Mouse (Mus musculus): ENCODE measurements around the gene Gng13. TPM values are rescaled to one million over a fixed set of nuclear protein-coding genes. Genes with fewer than 3 reads are reported as not detected.
"Not testable (repeated sequence)": the region's sequence is repeated elsewhere in the genome, so short reads cannot be mapped to it uniquely, and the experiment has no call there.

The Gng13 gene
- polyA plus RNA-seq, 1 experiment from 2014 or later, result 2.1 TPM

- Histone ChIP-seq H3K9me3 (no peaks in the 10 kb centered on the region), H3K36me3 (no peaks in the 10 kb centered on the region), H3K4me2 (no peak within 1 kb of the TSS), H3K9ac (no peak within 1 kb of the TSS), H3K27ac (no peak within 1 kb of the TSS), H3K4me1 (no peaks in the 10 kb centered on the region), H3K27me3 (replicated peaks) (no peaks in the 10 kb centered on the region), H3K4me3 (replicated peaks) (no peak within 1 kb of the TSS)
- no peak for ATAC-seq (ENCODE audit: insufficient read depth, low FRiP score, low read depth)
- 65% methylated on average over 3 of the region's 3 CpGs for WGBS
Measured at GRCm38 (mm10) chr17:25735745-25736144, 18.8 kb downstream of the Gng13 start, which contains the start of gene Mslnl. Gene Mslnl (plus strand): TSS chr17:25736042.

- H3K4me3 ChIP-seq (replicated peaks), result no peak overlapping the region
- H3K9me3 ChIP-seq, result no peaks in the 10 kb centered on the region
- H3K36me3 ChIP-seq, result no peaks in the 10 kb centered on the region
- WGBS, result 79% methylated on average over 7 of the region's 7 CpGs
- H3K27ac ChIP-seq, result no peak overlapping the region
- H3K4me1 ChIP-seq, result no peaks in the 10 kb centered on the region
- no peak overlapping the region for H3K4me2 ChIP-seq
- no peak overlapping the region for H3K9ac ChIP-seq
- H3K27me3 ChIP-seq (replicated peaks), result no peaks in the 10 kb centered on the region
- ATAC-seq (ENCODE audit: insufficient read depth, low FRiP score, low read depth), result no peak
Measured at GRCm38 (mm10) chr17:25738861-25739260, 21.9 kb downstream of the Gng13 start.

GRCm38 (mm10) chr17:25741471-25741870, 24.5 kb downstream of the Gng13 start:
- H3K9me3 ChIP-seq; ATAC-seq (ENCODE audit: insufficient read depth, low FRiP score, low read depth); H3K27ac ChIP-seq; H3K4me2 ChIP-seq; H3K9ac ChIP-seq; H3K4me3 ChIP-seq (replicated peaks); H3K4me1 ChIP-seq; H3K36me3 ChIP-seq; H3K27me3 ChIP-seq (replicated peaks): not testable (repeated sequence)
- WGBS, result 73% methylated on average over 12 of the region's 12 CpGs

- H3K27ac ChIP-seq, result no peak overlapping the region
- ATAC-seq (ENCODE audit: insufficient read depth, low FRiP score, low read depth), result no peak
- H3K9me3 ChIP-seq, result no peaks in the 10 kb centered on the region
- no peaks in the 10 kb centered on the region for H3K27me3 ChIP-seq (replicated peaks)
- no peaks in the 10 kb centered on the region for H3K36me3 ChIP-seq
- H3K9ac ChIP-seq, result no peak overlapping the region
- 88% methylated on average over 9 of the region's 9 CpGs for whole genome bisulfite sequencing
- H3K4me2 ChIP-seq, result no peak overlapping the region
- H3K4me3 ChIP-seq (replicated peaks), result no peak overlapping the region
- H3K4me1 ChIP-seq, result no peaks in the 10 kb centered on the region
Measured at GRCm38 (mm10) chr17:25743831-25744230, 26.9 kb downstream of the Gng13 start.

- Histone ChIP-seq H3K9me3 (no peaks in the 10 kb centered on the region), H3K4me1 (no peaks in the 10 kb centered on the region), H3K27ac (no peak overlapping the region), H3K9ac (no peak overlapping the region), H3K4me2 (no peak overlapping the region), H3K4me3 (replicated peaks) (no peak overlapping the region), H3K36me3 (no peaks in the 10 kb centered on the region), H3K27me3 (replicated peaks) (no peaks in the 10 kb centered on the region)
- ATAC-seq (ENCODE audit: insufficient read depth, low FRiP score, low read depth), result no peak
- 72% methylated on average over 10 of the region's 10 CpGs for WGBS
Measured at GRCm38 (mm10) chr17:25744311-25744710, 27.3 kb downstream of the Gng13 start.

- ATAC-seq (ENCODE audit: insufficient read depth, low FRiP score, low read depth), result no peak
- Histone ChIP-seq H3K27me3 (replicated peaks) (no peaks in the 10 kb centered on the region), H3K4me1 (peaks cover 6% of the 10 kb centered on the region), H3K9ac (no peak overlapping the region), H3K4me2 (no peak overlapping the region), H3K27ac (no peak overlapping the region), H3K36me3 (no peaks in the 10 kb centered on the region), H3K4me3 (replicated peaks) (no peak overlapping the region), H3K9me3 (no peaks in the 10 kb centered on the region)
- 92% methylated on average over 4 of the region's 4 CpGs for WGBS
Measured at GRCm38 (mm10) chr17:25748238-25748637, 31.3 kb downstream of the Gng13 start.

GRCm38 (mm10) chr17:25749314-25749713, 32.3 kb downstream of the Gng13 start:
- Histone ChIP-seq H3K4me1 (peaks cover 6% of the 10 kb centered on the region), H3K4me2 (no peak overlapping the region), H3K4me3 (replicated peaks) (no peak overlapping the region), H3K9me3 (no peaks in the 10 kb centered on the region), H3K27ac (no peak overlapping the region), H3K27me3 (replicated peaks) (no peaks in the 10 kb centered on the region), H3K9ac (no peak overlapping the region), H3K36me3 (no peaks in the 10 kb centered on the region)
- ATAC-seq (ENCODE audit: insufficient read depth, low FRiP score, low read depth), result no peak
- WGBS, result 84% methylated on average over 6 of the region's 6 CpGs

- no peaks in the 10 kb centered on the region for H3K27me3 ChIP-seq (replicated peaks)
- H3K4me1 ChIP-seq, result peaks cover 8% of the 10 kb centered on the region
- 17% methylated on average over 5 of the region's 5 CpGs for WGBS
- H3K9ac ChIP-seq, result no peak overlapping the region
- no peak overlapping the region for H3K4me3 ChIP-seq (replicated peaks)
- H3K4me2 ChIP-seq, result no peak overlapping the region
- no peak overlapping the region for H3K27ac ChIP-seq
- no peaks in the 10 kb centered on the region for H3K9me3 ChIP-seq
- no peaks in the 10 kb centered on the region for H3K36me3 ChIP-seq
- ATAC-seq (ENCODE audit: insufficient read depth, low FRiP score, low read depth), result no peak
Measured at GRCm38 (mm10) chr17:25751446-25751845, 34.5 kb downstream of the Gng13 start.

- WGBS, result 70% methylated on average over 9 of the region's 9 CpGs
- Histone ChIP-seq H3K4me3 (replicated peaks) (no peak within 1 kb of the TSS; the same call in 1 of the 2 replicates), H3K4me2 (peak within 1 kb of the TSS; percentile 19; the same call in 1 of the 2 replicates), H3K9me3 (no peaks in the 10 kb centered on the region), H3K9ac (no peak within 1 kb of the TSS), H3K27ac (no peak within 1 kb of the TSS), H3K4me1 (peaks cover 11% of the 10 kb centered on the region), H3K36me3 (no peaks in the 10 kb centered on the region), H3K27me3 (replicated peaks) (no peaks in the 10 kb centered on the region)
- ATAC-seq (ENCODE audit: insufficient read depth, low FRiP score, low read depth), result peak; percentile 25; the same call in 1 of the 2 replicates
Measured at GRCm38 (mm10) chr17:25754241-25754640, 37.3 kb downstream of the Gng13 start, which contains the start of gene Msln. Gene Msln (minus strand): TSS chr17:25754378.

- ATAC-seq (ENCODE audit: insufficient read depth, low FRiP score, low read depth), result no peak
- Histone ChIP-seq H3K9me3 (no peaks in the 10 kb centered on the region), H3K27me3 (replicated peaks) (no peaks in the 10 kb centered on the region), H3K27ac (no peak overlapping the region), H3K36me3 (no peaks in the 10 kb centered on the region), H3K9ac (no peak overlapping the region), H3K4me2 (no peak overlapping the region), H3K4me1 (peaks cover 11% of the 10 kb centered on the region), H3K4me3 (replicated peaks) (no peak overlapping the region)
- WGBS, result 71% methylated on average over 4 of the region's 4 CpGs
Measured at GRCm38 (mm10) chr17:25755086-25755485, 38.1 kb downstream of the Gng13 start.

GRCm38 (mm10) chr17:25755627-25756377, 38.8 kb downstream of the Gng13 start:
- no peak overlapping the region for H3K9ac ChIP-seq
- no peak overlapping the region for H3K4me2 ChIP-seq
- 23% methylated on average over 4 of the region's 4 CpGs for WGBS
- no peaks in the 10 kb centered on the region for H3K27me3 ChIP-seq (replicated peaks)
- peak; percentile 68 for ATAC-seq (ENCODE audit: insufficient read depth, low FRiP score, low read depth)
- H3K9me3 ChIP-seq, result no peaks in the 10 kb centered on the region
- peak overlapping the region; percentile 41; the same call in 1 of the 2 replicates for H3K27ac ChIP-seq
- peaks cover 11% of the 10 kb centered on the region for H3K4me1 ChIP-seq
- no peak overlapping the region for H3K4me3 ChIP-seq (replicated peaks)
- H3K36me3 ChIP-seq, result no peaks in the 10 kb centered on the region

- ATAC-seq (ENCODE audit: insufficient read depth, low FRiP score, low read depth), result peak; percentile 37; the same call in 1 of the 2 replicates
- Histone ChIP-seq H3K27me3 (replicated peaks) (no peaks in the 10 kb centered on the region), H3K36me3 (no peaks in the 10 kb centered on the region), H3K4me2 (no peak overlapping the region), H3K27ac (peak overlapping the region; percentile 41), H3K9me3 (no peaks in the 10 kb centered on the region), H3K4me3 (replicated peaks) (no peak overlapping the region), H3K4me1 (peaks cover 6% of the 10 kb centered on the region), H3K9ac (no peak overlapping the region)
- 59% methylated on average over 9 of the region's 9 CpGs for WGBS
Measured at GRCm38 (mm10) chr17:25756378-25757242, 39.6 kb downstream of the Gng13 start.

All from stomach, embryonic 15.5 days (tissue).